Mouse (Mus musculus) brain, embryonic 14.5 days (tissue): Measurements from ENCODE around the gene Tpo. TPM values are rescaled to one million over a fixed set of nuclear protein-coding genes. Genes with fewer than 3 reads are reported as not detected.

Experiments
- DNase-seq: peaks from one replicate; pipeline ENCODE4 v3.0.0-alpha.2; 2011; ENCODE audit warnings: low read depth
- CTCF ChIP-seq: fragments of 200-500 bp; IDR thresholded peaks from 2 replicates; pipeline ENCODE4 v1.5.1; 2012; ENCODE audit warnings: inconsistent platforms, mild to moderate bottlenecking, moderate library complexity, borderline replicate concordance; ENCODE audit not compliant: insufficient read depth, insufficient read length; ENCODE audit errors: extremely low read depth
- POLR2A ChIP-seq: fragments of 200-500 bp; IDR thresholded peaks from 2 replicates; pipeline ENCODE4 v1.6.1; 2012; ENCODE audit warnings: mild to moderate bottlenecking, inconsistent platforms, borderline replicate concordance; ENCODE audit not compliant: poor library complexity, insufficient read depth, insufficient read length, severe bottlenecking; ENCODE audit errors: extremely low read depth
- polyA plus RNA-seq: library from polyadenylated mRNA; depleted of rRNA; stranded (reverse); fragments of >200 nt; gene quantifications from 2 replicates; pipeline ENCODE4 v1.2.3, GENCODE M21; 2012

Tpo gene
- polyA plus RNA-seq, 1 experiment, result 0.26 TPM

DNA sequence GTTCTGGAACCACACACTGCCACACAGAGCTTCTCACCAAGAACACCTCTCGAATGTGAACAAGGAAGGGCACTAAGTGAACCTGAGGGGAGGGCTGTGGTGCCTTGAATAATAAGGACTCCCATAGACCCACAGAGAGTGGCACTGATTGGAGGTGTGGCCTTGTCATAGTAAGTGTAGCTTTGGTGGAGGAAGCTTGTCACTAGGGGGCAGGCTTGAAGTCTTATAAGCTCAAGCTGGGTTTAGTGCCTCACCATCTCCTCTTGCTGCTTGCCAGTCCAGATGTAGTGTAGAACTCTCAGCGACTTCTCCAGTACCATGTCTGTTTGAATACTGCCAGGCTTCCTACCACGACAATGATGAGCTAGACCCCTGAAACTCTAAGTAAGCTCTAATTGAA, 9.7 kb upstream of the Tpo start:
- TF ChIP-seq CTCF, result no peak
- TF ChIP-seq POLR2A, result no peak
- peak; percentile 27 for DNase-seq

DNA sequence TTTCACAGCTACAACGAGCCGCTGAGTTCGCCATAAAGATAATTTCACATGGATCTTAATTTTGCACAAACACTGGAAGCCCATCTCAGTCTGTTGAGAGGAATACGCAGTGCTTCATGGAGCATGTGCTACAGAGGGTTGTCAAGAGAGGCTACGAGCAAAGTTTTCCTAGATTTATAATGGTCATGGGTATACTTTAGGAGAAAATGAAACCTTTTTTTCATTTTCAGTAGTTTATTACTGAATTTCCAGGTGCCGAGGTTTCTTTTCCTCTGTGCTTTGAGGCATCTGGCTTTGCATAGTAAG, 3.1 kb downstream of the Tpo start:
- DNase-seq, result no peak
- TF ChIP-seq POLR2A, result no peak
- no peak for TF ChIP-seq CTCF

DNA sequence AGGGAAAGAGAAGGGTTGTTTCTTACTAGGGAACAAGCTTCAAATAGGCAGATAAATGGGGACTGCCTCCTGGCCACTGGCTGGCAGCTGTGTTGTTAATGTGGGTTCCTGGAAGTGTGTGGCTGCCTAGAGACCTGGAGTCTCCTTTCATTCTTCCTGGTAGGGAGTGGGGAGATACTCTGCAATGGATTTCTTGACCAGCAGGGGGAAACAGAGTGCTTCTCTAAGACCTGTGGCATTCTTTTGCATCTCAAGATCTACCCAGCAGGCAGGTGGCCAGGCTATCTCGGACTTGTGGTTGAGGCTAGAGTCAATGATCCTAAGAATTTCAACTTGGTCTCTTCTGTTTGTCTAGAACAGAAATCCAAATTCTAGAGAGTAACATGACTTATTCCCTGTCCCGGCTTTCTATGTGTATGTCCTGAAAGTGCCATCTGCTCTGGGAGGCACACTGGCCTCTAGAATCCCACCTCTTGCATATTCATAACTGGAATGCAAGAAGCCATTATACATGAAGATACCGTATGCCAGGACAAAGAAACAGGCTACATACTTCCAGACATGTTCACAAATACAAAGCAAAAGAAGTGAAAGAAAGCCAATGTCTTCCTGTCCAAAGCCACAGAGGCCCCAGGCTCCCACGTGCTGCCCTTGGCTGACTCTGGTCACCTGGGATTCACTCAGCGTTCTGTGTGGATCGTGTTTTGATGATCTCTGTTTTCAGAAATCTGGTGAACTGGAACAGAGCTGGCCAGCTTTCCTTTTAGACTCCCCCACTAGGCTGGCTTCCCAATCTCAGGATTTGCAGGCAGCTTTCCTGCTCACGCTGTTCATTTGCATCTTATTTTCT, 3.6 kb downstream of the Tpo start:
- peak; percentile 83 for DNase-seq
- TF ChIP-seq CTCF (peak; percentile 70), POLR2A (no peak)

DNA sequence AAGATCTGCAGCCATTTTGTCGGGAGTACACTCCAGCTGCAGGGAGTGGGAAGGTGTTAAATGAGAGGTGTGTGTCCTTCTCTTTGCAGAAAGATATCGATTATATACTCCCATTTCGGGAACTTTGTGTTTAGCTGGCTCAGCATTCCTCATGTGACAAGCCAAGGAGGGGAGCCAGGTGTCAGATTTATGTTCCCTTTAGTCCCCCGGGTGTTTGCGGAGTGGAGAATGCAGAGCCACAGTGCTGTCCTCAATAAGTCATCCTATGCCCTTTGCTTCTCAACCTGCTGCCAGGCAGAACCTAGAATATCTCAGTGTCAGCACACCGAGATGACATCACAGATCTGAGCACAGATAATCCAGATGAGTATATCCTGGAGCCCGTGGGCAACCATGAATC, 10.1 kb downstream of the Tpo start:
- TF ChIP-seq CTCF (no peak), POLR2A (no peak)
- no peak for DNase-seq

DNA sequence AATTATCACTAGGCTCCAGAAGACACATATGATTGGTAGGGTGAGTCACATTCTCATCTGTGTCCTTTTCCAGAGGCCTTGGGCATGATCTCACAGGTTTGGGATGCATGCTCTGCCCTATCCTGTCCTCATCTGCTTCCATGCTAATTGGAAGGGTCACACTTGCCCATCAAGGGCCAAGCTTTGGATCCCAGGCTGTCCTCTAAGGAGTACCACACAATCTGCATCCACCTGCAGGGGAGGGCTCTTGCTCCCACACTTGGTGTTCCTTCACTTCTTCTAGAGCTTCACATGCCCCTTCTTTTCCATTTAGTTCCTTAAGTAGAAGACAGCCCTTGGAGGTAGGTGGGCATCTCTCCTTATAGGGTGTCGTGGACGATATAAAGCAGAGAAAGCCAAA, 20.2 kb downstream of the Tpo start:
- no peak for DNase-seq
- TF ChIP-seq CTCF, result no peak
- TF ChIP-seq POLR2A, result no peak

DNA sequence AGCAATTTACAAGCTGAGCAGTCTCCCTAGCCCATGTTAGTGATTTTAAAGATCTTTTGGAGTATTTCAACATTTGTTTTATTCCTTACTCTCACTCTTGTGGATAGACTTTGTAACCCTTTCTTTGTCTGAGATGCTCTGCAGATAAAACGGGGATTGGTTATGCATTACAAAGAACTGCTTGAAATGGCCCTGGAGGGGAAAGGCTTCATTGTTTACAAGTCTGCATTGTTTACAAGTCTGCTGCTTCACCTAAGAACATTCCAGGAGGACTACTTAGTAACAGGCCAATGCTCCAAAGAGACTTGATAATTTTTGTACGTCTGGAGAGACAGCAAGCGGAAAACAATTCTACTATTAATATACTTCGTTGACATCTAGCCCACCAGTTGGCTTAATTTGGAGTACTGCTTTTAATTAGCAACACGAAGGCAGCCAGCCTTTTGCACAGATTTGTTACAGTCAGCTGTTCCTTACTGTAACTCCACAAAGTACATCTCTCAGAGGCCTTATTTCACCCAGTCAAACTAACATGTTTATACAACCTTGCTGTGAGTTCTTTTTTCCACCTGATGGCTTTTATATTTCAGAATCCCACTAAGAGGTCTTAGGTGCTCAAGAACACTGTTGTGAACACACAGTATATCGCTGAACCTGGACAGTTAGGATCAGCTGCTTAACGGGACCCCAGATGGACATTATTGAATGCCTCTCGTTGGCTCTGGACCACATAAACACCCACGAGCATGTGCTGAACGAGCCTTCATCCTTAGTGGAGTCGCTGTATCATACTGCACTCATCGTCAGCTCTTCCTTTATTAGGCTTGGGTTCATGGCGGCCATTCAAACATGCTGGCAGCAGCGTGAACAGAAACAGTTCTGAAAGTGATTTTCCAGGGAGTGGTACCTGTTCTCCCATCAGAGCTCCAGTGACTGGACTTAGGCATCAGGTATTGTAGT, 22.5 kb downstream of the Tpo start:
- TF ChIP-seq POLR2A (no peak), CTCF (no peak)
- peak; percentile 36 for DNase-seq

DNA sequence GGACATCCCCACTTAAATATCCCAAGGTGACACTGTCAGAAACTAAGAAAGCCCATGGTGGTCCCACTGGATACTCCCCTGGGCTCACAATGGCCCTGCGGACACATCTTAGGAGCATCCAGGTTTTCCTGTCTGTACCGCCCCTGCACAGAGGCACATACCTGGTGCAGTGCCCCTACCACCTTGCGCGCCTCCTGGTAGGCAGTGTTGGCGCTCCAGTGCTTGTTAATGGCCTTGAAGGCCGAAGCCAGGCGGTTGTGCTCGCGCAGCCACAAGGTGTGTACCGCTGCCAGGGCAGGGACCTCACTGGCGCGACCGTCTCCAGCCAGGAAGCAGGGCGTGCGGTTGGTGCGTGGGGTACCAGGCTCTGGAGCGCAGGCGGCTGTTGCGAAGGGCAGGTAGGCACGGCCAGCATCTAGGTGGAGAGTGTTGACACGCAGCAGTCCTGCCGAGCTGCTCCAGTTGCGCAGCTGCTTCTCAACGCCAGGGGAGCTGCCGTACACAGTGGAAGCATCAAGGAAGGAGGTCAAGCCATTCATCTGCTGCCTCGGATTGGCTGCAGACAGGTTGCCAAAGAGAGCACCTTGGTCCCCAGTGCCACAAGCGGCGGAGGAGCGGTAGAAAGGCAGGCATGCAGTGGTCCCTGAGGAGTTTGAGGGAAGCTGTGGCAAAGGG, 29.4 kb downstream of the Tpo start:
- TF ChIP-seq POLR2A, result no peak
- peak; percentile 30; the same call in 1 of the 2 replicates for TF ChIP-seq CTCF
- peak; percentile 34 for DNase-seq

DNA sequence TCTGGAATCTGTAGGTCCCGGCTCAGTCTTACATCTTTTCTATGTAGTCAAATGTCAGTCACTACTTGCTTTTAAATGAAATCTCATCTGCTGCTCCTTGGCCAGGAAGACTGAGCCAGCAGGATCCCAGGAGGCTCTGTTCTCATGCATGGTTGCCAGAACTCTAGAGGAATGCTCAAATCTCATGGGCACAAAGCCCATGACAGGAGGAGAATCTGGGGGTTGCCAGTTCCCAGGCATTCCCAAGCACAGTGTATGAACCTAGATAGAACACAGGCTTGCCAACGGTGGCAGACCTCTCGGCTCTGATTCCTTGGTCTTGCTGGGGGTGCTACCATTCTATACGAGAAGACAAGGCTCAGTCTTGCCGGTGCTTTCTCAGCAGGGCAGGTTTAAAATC, 40.3 kb downstream of the Tpo start:
- peak; percentile 50 for DNase-seq
- TF ChIP-seq CTCF (no peak), POLR2A (no peak)

DNA sequence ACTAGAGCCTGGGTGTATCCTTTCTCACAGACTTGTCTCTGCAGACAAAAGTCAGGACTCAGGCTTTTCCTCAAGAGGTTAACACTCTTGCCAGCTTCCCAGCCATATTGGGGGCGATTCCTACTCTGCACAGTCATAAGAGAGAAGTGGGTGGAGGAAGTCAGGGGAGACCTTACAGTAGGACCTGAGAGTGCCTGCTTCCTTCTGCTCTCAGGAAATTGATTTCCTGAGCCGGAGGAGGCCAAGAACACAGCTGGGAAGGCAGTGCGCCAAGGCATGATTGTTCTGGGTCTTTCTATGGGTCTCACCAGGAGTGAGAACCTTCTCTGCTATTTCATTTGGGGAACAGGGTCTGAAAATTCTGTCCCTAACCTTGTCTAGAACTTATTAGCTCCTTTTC, 48.5 kb downstream of the Tpo start:
- DNase-seq, result no peak
- TF ChIP-seq POLR2A (no peak), CTCF (no peak)

DNA sequence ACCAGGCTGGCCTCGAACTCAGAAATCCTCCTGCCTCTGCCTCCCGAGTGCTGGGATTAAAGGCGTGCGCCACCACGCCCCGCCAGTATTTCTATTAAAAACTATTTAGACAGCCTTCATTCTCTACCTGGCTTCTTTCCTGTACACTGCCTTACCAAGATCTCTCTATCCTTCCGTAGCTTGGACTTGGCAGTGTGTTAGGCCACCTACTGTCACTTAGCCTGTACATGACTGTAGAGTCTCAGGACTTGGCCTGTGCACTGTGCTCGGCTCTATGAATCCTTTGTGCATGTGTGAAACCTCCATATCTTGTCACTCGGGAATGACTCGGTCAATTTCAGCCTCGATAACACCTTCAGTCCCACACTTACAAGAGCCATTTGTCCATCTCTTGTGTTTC, 55.4 kb downstream of the Tpo start:
- DNase-seq, result no peak
- TF ChIP-seq CTCF, result no peak
- no peak for TF ChIP-seq POLR2A

DNA sequence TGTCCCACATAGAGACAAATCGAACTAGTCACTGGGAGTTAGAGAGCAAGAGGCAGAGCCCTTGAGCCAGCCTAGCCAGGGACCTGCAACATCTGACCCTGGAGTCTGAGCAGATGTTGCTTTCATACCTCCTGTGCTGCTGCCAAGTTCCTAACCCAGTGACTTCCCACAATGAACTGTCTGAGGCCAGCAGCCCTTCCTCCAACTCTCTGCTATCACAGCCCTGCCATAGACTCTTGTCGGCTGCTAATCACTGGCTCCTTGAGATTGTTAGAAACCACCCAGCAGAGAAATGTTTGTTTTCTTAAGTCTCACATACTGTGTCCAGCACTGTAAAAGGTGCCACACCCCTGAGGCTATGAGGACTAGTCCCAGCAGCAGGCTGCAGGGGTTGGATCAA, 56.1 kb downstream of the Tpo start:
- DNase-seq, result no peak
- TF ChIP-seq CTCF (no peak), POLR2A (no peak)

DNA sequence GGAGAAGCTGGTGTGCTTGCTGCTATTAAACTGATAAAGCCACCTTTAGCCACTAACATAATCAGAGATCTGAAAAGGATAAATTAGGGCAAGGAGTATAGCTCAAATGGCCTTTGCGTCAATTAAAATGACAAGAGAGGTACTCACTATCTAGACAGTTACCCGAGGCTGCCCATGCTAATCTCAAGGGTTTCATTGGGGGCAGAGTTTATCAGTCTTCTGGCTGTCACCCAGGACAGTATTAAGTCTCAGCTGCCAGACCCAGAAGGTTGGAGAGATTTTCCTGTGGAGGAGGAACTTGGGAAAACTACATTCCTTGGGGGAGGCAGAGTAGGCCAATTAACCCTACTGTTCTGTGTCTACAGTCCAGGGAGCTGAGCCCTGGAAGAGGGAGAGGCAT, 63.1 kb downstream of the Tpo start:
- TF ChIP-seq CTCF, result no peak
- no peak for TF ChIP-seq POLR2A
- no peak for DNase-seq

DNA sequence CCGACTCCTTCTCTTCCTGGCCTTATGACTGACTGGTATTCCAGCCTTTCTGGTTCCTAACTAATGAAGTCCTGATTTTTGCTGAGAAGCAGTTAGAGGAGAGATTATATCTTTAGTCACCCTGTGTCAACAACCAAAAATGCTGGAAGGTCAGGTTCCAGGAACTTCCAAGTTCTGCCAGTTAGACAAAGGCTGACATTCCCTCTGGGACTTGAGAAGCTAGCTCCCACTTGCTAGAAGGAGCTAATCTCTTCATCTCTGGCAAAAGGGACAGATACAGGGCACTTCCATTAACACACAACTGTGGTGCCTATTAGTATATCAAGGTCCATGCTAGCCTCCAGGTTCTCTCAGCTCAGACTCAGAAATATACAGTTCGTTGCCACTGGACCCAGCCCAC, 64.6 kb downstream of the Tpo start:
- no peak for TF ChIP-seq CTCF
- no peak for TF ChIP-seq POLR2A
- no peak for DNase-seq
